Mouse (Mus musculus): ENCODE measurements around the gene Slc44a3. TPM values are rescaled to one million over a fixed set of nuclear protein-coding genes. Genes with fewer than 3 reads are reported as not detected.

Gene Slc44a3
- polyA plus RNA-seq (2015; fragmentation: Nextera tagmentation; extraction: Ambion mirVana): 0.49 and 1.4 TPM in 2 replicates

GRCm38 (mm10) chr3:121532176-121532575, at the start of gene Slc44a3:
Gene Slc44a3 (minus strand): TSS chr3:121532404.

GRCm38 (mm10) chr3:121425861-121426620, 106.2 kb downstream of the Slc44a3 start, which contains the start of gene Cnn3:
Gene Cnn3 (plus strand): TSS chr3:121426497.

Other genes starting within 250 kb of the Slc44a3 start
- 5.5 and 5.7 TPM in 2 replicates for gene Tmem56, start 249.3 kb downstream of the Slc44a3 start, polyA plus RNA-seq (2015; fragmentation: Nextera tagmentation; extraction: Ambion mirVana)
- 42.1 and 42.6 TPM in 2 replicates for gene Alg14, start 240.6 kb downstream of the Slc44a3 start, polyA plus RNA-seq (2015; fragmentation: Nextera tagmentation; extraction: Ambion mirVana)
- 282 and 291 TPM in 2 replicates for gene Cnn3, start 105.9 kb downstream of the Slc44a3 start, polyA plus RNA-seq (2015; fragmentation: Nextera tagmentation; extraction: Ambion mirVana)
- gene 4930432M17Rik, start 138.4 kb upstream of the Slc44a3 start, polyA plus RNA-seq (2015; fragmentation: Nextera tagmentation; extraction: Ambion mirVana): not detected in 2 replicates
- 12.4 and 14.6 TPM in 2 replicates for gene F3, start 191.1 kb upstream of the Slc44a3 start, polyA plus RNA-seq (2015; fragmentation: Nextera tagmentation; extraction: Ambion mirVana)